Mouse (Mus musculus): ENCODE results near the gene Fubp3.
"Not testable (repeated sequence)": the region's sequence is repeated elsewhere in the genome, so short reads cannot be mapped to it uniquely, and the experiment has no call there.

Fubp3 gene

DNA sequence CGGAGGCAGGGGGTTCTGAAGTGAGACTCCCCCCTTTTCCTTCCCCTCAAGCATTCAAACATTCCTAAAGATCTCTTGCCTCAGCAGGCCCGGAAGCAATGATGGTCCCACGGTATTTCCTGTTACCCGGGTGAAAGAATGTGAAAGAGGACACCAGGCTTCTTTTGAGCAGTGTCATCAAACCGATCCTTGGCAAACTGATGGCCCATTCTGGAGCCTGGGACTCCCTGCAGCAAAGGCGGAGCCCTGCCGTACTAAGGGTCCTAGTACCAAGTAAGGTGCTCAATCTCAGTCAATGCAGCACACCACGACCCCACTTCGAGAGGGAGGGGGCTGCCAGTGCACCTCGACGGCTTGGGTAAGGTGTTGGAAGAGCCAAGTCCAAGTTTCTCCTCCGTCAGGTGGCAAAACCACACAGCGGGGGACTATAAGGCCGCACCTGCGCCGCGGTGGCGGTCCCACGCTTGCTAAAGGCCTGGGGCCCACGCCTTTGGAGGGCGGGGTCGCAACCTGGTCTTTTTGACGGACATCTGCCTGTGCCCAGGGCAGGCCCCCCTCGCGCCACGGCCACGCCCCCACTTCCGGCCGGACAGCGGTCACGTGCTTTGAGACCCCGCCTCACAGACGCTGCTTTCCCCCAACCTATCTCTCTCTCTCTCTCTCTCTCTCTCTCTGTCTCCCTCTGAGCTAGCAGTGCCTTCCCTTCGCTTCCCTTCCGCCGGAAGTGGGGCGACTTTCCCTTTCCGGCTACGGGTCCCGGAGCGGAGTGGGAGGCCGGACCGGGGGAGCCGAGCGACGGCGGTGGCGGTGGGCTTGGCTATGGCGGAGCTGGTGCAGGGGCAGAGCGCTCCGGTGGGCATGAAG is at the start of gene Fubp3:
Gene Fubp3 (plus strand): TSS at position 601 of the 864 bp plus-strand sequence.
- DNase-seq (ENCODE audit: low spot score), result peak; percentile 96

DNA sequence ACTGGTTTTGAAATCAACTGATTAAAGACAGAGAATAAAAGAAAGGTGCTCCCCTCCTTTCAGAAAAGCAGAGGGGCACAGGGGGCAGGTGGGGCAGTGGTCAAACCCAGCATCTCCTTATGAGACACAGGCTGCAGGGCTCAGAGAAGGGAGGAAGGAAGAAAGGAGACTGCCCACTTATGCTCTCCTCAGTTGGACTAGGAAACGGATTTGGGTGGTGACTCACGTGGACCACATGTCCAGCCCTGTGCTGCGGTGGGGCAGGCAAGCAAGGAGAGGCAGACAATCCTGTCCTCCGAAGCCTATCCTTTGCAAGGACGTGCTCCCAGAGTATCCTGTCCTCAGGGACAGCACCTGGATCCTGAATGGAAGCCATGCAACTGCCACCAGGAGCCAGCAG is 47.8 kb upstream of the Fubp3 start:
- no peak for DNase-seq (ENCODE audit: low spot score)

DNA sequence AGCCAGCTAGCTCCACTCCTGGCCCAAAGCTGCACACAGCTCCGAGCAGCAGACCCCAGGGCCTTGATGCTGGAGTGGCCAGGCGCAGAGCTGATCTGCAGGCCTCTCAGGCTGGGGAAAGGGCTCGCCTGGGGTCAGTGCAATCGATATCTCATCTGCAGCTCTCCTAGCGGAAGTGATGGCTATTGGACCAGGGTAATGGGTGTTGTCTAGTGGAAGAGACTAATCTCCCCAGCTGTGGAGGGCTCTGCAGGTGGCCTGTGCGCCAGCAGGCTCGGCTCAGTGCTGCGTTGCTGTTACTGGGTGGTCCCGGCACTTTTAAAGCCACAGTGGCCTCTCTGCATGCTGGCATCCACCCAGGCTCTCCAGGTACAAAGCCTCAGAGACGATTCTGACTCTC is 46.7 kb upstream of the Fubp3 start:
- no peak for DNase-seq (ENCODE audit: low spot score)

DNA sequence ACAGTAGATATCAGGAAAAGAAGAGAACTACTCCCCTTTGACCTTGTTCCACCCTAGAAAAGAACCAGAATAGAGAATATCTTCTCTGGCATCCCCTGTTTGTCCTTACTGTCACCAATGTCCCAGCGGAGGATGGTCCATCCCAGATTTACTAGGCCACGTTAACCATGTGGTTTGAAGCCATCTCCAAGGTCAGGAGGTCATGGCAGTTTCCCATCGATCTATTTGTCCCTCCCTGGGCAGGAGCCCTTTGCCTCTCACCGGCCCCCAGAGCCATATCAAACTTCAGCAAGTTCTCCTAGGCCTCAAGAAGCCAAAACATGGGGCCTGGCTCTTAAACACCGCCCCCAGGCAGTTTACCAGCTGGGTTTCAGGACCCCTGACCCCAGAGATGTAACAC is 42.2 kb upstream of the Fubp3 start:
- no peak for DNase-seq (ENCODE audit: low spot score)

DNA sequence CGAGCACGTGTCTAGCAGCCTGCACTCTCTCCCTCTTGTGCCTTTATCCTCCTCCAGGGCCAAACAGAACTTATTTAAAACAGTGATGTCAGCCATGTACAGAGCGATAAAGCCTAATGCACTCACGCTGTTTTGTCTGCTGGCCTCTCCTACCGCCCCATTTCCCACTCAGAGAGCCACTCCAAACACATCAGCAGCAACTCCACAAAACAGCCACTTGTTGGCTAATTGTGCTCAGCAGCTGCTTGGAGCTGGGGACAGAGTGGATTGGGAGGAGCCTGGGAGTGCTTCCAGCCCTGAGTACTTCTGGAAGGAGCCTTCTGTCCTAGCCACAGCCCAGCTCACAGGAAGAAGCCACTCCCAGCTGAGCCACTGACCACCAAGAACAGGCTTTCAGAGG is 35.4 kb upstream of the Fubp3 start:
- DNase-seq (ENCODE audit: low spot score), result peak; percentile 65

DNA sequence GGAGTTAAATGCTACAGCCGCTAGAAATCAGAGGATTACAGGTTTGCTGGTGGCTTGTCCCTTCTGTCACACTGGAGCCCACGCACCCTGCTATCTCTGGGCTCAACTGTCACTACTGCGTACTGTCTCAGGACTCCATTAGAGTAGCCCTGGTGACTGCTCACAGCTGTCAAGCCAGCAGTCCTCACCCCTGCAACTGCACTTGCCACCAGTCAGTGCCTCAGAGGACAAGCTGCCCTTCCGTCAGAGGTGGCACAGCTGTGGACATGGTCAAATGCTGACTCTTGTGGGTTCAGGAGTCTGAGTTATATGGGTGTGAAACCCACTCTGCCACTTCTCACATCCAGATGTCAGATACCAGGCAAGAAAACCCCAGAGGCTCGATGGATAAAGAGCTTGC is 33.7 kb upstream of the Fubp3 start:
- no peak for DNase-seq (ENCODE audit: low spot score)

DNA sequence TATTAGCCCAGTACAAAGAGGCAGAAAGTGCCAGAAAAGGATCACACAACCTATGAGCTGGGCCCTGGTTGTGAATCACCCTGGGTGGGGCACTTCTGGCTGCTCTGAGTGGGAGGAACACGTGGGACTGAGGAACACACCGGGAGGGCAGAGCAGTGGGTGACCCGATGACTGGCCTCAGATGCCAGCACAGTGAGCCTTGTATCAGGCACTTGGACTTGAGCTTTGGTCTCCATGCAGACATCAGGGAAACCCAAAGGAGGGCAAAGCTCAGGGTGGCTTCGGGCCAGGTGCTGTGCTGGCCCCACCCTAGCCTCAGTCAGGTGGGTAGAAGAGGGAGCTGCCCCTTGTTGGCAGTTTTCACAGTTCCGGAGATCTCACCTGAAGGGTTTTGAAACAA is 30.9 kb upstream of the Fubp3 start:
- DNase-seq (ENCODE audit: low spot score), result no peak

DNA sequence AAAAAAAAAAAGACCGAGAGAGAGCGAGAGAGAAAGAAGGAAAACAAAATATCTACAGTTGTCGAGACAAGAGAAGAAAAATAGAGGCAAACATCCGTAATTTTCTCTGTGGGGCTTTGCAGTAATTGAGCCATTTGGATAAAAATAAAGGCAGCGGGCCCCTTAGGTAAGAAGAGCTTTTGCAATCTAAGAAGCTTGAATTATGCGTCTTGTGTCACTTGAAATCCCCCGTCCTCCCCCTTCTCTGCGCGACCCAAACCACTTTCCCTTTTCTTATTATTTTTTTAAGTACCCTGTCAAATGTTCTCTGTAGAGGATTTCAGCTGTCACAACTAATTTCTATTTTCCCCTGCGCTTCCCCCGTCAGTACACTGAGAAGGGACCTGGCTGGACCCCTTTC is 24.7 kb upstream of the Fubp3 start:
- DNase-seq (ENCODE audit: low spot score), result no peak

DNA sequence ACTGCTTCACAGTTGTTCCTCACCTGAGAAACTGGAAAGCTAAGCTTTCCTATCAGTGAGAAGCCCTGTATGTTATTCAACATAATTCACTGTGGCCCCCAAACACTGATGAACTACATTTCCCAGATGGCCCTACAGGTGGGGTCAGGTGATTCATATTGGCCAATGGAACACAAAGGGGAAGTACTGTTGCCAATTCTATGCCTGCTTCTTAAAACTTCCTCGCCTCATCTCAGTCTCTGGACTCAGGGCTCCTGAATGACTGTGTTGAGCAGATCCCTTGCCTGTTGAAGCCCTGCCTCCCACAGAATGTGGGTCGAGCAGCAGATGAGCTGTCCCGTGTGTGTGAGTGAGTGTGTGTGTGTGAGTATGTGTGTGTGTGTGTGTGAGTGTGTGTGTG is 21.9 kb upstream of the Fubp3 start:
- no peak for DNase-seq (ENCODE audit: low spot score)

DNA sequence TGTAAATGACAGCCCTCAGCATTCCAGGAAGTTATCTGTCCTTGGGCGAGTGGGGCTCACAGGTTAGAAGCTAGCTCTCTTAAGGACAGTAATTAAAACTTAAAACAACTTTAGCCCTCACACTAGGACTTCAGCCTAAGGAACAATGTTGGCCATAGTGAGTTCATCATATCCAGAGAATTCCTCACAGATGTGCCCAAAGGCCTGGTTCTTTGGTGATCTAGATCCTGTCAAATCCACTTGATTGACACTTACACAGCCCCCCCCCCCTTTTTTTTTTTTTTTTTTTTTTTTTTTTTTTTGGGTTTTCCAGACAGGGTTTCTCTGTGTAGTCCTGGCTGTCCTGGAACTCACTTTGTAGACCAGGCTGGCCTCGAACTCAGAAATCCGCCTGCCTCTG is 21.1 kb upstream of the Fubp3 start:
- DNase-seq (ENCODE audit: low spot score), result not testable (repeated sequence)

DNA sequence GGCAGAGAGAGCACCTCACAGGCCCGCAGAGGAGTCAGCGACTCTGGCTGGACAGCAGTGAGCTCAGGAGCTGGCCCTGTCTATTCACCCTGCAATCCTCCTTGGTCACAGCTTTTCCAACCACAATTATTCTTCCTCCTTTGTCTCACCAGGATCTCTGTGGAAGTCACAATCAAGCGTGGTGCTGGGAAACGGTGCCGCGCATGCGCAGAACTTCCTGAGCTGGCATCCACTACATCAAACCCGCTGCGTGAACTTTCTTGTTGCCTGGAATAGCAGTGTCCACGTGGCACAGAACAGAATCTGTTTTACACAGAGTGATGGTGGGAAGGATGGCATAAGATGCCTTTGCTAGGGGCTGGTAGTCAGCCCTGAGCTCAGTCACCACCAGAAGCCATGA is 20.5 kb upstream of the Fubp3 start:
- DNase-seq (ENCODE audit: low spot score), result no peak

DNA sequence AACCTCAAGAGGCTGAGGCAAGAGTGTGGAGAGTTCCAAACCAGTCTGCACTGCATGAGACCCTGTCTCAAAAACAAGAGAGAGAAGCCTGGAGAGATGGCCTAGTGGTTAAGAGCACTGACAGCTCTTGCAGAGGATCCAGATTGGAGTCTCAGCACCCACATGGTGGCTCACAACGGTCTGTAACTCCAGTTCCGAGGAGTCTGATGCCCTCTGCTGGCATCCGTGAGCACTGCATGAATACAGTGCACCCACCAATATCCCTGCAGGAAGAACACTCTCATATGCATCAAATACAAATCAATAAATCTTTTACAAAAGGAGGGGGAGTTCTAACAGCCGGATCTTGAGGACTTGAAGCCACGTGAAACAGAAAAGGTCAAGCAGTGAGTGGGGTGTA is 17.8 kb upstream of the Fubp3 start:
- no peak for DNase-seq (ENCODE audit: low spot score)

DNA sequence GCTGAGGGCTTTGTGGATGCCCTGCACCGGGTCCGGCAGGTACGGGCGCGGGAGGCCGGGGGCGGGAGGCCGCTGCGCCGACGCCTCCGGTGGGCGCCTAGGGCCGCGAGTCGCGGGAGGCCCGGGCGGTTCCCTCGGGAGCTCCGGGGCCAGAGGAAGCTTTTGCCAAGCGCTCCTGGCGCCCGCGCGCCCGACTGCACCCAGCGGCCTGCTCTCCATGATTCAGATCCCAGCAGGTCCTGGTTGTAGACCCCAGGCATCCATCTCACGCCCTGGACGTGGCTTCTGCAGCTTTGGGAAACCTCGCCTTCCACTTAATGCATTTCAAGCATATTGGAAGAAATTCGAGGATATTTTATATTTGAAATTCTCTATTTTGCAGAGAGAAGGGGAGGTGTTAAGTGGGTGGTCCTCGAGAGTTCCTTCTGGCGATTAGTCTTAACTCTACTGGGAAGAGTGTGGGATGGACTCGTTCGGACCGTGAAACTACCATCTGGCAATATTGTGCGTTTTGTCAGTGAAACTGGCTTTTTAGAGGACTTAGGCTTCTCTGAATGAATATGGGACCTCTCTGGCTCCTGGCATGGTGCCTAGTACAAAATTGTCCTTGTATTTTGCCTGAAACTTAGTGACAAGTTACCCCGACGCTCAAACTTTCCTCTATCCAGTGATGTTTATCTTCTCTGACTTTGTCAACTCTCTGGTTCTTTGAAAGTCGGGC is 624 bp downstream of the Fubp3 start:
- peak; percentile 32 for DNase-seq (ENCODE audit: low spot score)

DNA sequence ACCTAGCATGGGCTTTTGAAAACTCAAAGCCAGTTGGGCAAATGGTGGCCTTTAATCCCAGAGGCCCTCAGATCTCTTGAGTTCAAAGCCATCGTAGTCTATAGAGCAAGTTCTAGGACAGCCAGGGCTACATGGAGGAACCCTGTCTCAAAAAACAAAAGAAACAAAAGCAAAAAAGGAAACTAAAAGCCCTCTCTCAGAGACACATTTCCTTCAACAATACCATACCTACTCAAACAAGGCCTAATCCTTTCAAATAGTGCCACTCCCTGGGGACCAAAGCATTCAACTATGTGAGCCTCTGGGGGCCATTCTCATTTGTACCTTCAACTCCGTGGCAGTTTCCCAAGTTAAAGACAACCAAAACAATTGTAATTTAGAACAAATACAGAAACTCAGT is 9.2 kb downstream of the Fubp3 start:
- DNase-seq (ENCODE audit: low spot score), result no peak

DNA sequence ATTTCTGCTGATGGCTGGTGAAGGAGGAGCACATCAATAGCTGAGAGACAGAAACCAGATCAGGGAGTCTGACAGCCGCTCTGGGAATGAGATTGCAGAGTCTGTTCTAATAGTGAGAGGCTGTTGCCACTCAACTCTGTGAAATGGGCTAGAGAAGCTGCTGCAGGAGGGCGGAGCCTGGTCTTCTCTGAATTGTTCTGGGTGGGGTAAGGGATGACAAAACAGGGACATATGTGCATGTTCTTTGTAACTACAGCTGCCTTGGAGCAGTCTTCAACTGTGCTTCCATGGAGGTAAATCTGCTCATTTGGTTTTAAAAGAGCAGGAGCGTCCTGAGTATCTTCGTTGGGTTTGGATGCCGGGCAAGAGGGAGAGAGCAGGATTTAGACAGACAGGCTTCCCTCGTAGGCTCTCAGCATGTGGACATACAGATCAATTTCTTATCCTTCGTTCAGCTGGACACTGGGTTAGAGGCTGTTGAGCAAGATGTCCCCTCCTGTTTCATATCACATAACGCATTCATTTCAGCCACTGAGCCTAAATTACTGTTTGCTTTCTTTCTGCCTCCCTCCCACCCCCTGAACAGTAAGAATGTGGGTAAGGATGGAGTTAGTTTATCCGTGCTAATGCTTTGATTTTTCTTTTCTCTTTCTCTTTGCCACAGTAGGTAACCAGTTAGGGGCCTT is 19.5 kb downstream of the Fubp3 start:
- no peak for DNase-seq (ENCODE audit: low spot score)

DNA sequence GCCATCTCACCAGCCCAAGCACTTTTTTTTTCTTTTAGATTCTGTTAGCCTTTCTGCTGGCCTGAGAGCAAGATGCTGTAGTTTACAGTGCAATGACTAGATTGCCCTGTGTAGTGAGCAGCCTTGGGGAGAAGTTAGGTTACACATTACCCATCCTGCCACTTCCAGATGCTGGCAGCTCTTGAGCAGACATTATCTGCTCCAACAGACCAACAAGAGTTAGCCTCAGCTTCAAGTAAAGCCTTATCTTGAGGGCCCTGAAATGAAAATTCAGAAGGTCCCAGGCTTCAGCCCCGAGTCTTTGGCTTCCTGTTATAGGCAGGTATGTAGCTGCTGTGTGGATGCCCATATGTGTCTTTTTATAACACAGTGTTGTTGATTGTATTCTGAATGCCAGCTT is 35.1 kb downstream of the Fubp3 start:
- DNase-seq (ENCODE audit: low spot score), result no peak

DNA sequence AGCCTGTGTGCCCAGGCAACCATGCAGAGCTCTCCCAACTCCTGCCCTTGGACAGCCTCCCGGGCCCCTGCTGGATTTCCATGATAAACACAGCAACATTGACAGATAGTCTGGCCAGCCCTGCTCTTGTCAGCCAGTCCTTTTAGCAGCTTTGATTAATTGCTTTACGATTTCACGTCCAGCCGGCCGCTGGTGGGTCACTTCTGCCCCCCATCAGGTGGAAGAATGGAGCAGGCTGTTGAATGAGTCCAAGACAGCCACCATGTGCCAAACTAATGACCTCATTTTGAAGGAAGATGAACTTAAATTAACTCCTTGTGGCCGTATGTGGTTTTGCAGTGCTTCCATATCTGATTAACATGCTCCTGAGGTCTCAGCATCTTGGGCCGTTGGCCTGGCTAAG is 37.4 kb downstream of the Fubp3 start:
- DNase-seq (ENCODE audit: low spot score), result peak; percentile 19

DNA sequence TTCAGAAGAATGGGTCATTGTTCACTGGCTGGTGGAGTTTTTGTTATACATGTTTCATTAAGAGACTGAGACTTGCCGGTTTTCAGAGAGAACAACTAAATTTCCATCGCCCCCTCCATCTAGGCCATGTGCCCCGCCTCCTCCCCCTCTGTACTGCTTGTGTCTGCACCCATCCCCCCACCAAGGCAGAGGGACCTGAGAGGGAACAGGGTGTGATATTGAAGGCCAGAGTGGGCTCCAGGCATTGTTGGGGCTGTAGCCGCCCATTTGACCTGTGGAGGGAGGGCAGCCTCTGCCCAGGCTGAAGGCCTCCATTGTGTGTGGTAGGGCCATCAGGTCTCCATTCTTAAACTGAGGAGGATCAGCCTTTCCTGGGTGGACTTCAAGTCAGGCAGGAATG is 38.5 kb downstream of the Fubp3 start:
- no peak for DNase-seq (ENCODE audit: low spot score)

DNA sequence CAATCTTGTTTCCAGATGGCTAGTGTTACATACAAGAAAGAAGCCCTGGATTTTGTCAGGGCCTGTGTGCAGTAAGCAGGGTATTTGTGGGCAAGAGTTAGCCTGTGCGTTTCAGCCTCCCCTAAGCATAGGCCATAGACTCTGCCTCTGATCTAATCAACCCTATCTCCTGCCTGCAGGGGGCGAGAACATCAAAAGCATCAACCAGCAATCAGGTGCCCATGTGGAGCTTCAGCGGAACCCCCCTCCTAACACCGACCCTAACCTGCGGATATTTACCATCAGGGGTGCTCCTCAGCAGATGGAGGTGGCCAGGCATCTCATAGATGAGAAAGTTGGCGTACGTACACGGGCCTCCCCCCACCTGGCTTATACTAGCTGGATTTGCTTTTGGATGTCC is 38.9 kb downstream of the Fubp3 start:
- no peak for DNase-seq (ENCODE audit: low spot score)

DNA sequence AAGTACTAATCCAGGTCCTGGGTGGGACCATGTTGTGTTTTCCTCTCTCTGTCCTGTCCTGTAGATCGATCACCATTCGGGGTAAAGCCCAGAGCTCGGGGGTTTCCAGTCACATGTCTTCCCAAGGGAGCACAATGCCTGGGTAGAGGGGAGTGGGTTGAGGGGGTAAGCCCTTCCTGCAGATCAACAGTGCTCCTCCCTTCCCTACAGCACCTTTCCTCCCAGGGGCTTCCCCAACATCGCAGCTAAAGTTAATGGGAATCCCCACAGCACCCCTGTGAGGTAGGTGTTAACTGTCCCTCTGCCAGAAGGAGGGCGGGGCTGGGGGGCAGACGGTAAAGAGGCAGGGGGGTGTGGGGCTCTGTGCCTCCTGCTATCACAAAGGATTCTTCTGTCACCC is 40.2 kb downstream of the Fubp3 start:
- DNase-seq (ENCODE audit: low spot score), result no peak

DNA sequence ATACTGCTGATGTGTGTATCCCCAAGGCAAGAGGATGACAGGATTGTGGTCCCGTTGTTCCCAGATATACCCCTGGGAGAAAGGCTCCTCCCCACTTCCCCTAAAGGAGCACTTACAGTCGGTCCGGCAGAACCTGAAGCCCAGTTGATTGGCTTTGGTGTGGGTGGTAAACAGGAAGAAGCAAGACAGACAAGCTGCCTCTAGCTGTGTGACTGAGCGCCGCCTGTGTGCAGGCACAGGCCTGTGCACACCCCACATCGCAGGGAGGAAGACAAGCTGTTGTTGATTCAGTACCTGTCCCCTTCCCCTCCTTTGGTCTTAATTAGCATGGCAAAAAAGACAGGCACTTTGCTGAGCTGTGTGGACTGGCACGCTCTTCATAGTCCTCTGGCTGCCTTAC is 41.3 kb downstream of the Fubp3 start:
- no peak for DNase-seq (ENCODE audit: low spot score)

DNA sequence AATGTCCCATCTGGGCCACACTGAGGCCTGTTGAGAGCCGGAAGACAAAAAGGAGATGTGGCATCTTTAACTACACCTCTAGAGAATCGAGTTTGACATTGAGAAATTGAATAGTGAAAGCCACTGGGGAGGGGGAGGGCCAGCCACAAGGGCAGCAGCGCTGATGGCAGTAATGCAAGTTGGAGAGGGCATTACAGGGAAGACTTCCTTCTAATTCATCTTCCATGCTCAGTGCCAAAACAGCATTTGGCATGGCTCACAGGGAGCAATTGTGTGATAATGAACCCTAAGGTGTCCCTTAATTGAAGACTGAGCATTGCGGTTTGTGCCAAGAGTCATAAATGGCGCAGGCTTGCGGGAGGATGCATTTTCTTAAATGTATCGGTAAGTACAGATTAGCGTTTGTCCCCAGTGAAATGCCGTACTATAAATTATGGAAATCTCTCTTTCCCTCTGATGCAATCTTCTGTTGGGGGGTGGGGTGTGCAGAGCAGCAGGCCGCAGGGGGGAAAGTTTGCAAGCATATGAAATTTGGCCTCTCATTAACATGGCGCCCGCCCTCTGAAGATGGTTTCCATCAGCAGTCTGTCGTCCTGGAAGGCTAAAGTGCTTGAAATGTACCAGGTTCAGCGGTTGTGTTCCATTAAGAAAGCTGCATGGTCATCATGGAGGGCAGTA is 46.2 kb downstream of the Fubp3 start:
- DNase-seq (ENCODE audit: low spot score), result no peak

DNA sequence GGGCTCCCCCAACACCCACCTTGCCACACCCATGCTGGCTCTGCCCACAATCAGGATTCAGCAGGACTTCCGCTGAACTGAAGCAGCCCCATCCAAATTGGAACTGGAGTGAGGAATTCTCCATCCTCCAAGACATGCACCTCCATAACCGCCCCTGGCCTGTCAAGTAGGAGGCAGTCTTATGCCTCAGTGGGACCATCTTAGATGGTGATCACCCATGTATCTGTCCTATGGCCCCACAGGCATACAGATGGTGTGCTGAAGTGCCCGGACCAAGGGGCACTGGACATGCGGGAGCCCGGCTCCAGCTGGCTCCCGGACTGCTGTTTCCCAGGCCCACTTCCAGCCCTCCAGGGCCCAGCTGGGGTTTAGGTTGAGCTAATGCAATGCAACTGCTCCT is 46.8 kb downstream of the Fubp3 start:
- no peak for DNase-seq (ENCODE audit: low spot score)

Data from adipocyte (in vitro differentiated cells).